Mouse (Mus musculus) hematopoietic stem cell, adult 5-6 weeks (primary cell): Measurements from ENCODE around the gene Stat5a. TPM values are rescaled to one million over a fixed set of nuclear protein-coding genes. Genes with fewer than 3 reads are reported as not detected.
A peak's percentile ranks its signal among the peaks of the same experiment; 100 is the strongest.

Experiments used
- ATAC-seq, 2 experiments: fragments of 125-278 bp in 1 of 2; replicated peaks in 1 of 2; 2 replicates each; pipeline ENCODE4 v1.8.0; 2016 to 2017; ENCODE audit warnings: inconsistent platforms in 2 of 2, mild to moderate bottlenecking in 2 of 2, moderate number of reproducible peaks in 2 of 2, low read depth in 1 of 2, moderate TSS enrichment in 1 of 2; ENCODE audit not compliant: low FRiP score in 2 of 2, poor library complexity in 2 of 2, severe bottlenecking in 2 of 2, insufficient read depth in 1 of 2, low TSS enrichment in 1 of 2
- total RNA-seq: library from RNA; stranded (forward); fragments of 172-1452, 232-1000 nt; gene quantifications from 2 replicates; pipeline ENCODE4 v1.2.3, GENCODE M21; 2017

Stat5a gene
- total RNA-seq, 1 experiment from 2014 or later, result 54.6 TPM

DNA sequence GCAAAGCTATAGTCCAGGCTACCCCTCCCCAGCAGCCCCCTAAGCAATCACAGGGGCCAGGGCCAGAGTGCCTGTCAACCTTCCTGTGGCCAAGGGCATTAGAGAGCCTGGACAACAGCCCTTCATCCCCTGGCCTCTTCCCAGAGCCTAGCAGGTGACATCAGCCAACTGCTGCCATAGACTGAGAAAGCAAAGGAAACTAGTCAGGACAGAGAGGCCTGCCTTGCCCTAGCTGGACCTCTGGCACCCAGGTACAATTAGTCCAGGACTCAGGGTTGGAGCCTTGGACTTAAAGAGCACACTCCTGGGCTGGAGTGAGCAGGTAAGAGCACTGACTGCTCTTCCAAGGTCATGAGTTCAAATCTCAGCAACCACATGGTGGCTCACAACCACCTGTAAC lies 26.3 kb downstream of the Stat5a start:
- ATAC-seq, result no peak

DNA sequence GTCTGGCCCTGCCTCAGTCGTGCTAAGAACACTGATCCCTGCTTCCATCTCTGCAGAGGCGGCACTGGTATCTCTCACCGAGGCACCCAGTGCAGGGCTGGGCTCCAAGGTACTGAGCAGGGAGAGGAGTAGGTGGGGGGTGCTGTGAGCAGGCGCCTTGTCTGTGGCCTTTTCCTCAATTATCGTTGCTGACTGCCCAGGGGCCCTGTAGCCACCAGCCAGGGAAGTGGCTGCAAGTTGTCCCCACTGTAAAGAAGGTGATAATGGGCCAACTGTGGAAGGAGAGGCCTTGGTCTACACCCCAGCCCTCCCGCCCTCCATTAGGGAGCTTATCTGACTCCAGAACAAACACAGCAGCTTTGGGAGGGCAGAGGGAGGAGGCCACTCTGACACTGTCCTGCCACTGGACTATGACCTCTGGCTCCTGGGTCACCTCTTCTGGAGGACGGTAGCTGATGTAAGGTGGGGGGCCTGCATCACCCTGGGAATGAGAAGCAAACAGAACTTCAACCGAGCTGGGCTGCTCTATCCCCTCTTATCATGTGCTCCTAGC lies 27.1 kb downstream of the Stat5a start:
- ATAC-seq, result no peak

DNA sequence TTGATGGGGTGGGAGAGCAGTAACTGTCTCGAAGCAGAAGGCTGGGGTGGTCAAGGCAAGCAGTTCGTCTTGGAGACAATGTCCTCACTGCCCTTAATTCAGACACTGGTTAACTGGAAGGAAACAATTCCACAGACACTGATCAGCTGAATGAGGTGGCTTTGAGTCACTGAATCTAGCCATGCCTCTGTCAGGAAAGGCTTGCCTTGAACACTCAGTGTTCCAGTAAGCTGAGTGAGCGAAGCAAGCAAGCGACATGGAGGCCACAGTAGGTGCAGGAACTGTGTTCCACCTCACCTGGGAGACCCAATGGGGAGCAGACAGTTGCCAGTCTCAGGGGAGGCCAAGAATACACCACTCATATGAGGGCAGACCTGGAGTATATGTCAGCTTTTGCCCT lies 28.1 kb downstream of the Stat5a start:
- ATAC-seq, result no peak

DNA sequence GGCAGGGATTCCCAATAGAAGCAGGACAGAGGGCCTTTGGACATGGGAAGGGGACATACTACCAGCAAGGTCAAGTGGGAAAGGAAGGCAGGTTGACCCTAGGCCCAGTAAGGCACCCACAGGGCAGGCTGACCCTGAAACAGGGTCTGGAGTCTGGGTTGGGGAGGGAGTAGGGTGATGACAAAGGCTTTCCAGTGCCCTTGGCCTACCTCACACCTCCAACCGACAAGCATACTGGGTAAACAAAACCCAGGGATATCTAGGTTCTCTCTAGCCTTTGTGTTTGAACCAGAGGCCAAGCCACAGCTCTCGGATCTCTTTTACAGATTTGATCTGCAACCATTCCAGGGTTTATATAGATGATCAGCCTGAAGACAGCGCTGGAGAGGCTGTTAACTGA lies 28.6 kb downstream of the Stat5a start:
- ATAC-seq, result no peak

DNA sequence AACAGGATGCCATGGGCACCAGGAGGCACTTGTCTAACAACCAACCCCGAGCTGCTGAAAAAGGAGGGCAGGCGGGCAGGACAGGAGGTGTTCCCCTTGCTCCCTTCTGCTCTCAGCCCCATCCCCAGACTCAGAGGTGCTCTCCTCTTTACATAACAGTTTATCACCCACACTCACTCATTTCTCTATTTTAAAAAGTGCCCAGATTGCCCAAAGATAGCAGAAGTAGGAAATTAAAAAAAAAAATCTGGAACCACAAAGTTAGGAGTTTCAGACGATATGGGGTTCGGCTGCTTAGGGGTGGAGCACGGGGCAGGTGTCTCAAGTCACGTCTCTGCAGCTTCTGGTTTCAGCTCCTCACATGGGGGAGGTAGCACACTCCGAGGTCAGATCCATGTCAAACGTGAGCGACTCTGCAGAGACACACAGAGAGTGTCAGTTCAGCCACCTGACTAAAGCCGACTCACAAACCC lies 29.2 kb downstream of the Stat5a start:
- no peak for ATAC-seq

DNA sequence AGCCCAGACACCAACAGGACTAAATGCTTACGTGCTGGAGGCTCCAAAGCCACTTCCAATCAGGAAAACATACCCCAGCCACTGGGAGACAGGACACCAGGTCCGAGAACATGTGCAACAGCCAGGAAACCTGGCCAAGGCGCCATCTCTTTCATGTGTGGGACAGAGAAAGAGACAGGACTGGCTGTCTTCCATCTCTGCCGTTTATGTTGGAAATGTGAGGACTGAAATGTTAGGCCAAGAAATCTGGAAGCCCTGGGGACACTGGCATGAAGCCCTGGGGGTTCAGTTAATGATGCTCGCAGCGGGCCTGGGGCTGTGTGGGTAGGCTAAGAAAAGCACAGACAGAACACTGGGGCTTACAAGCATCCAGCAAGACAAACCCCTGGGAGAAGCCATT lies 31.3 kb downstream of the Stat5a start:
- no peak for ATAC-seq

DNA sequence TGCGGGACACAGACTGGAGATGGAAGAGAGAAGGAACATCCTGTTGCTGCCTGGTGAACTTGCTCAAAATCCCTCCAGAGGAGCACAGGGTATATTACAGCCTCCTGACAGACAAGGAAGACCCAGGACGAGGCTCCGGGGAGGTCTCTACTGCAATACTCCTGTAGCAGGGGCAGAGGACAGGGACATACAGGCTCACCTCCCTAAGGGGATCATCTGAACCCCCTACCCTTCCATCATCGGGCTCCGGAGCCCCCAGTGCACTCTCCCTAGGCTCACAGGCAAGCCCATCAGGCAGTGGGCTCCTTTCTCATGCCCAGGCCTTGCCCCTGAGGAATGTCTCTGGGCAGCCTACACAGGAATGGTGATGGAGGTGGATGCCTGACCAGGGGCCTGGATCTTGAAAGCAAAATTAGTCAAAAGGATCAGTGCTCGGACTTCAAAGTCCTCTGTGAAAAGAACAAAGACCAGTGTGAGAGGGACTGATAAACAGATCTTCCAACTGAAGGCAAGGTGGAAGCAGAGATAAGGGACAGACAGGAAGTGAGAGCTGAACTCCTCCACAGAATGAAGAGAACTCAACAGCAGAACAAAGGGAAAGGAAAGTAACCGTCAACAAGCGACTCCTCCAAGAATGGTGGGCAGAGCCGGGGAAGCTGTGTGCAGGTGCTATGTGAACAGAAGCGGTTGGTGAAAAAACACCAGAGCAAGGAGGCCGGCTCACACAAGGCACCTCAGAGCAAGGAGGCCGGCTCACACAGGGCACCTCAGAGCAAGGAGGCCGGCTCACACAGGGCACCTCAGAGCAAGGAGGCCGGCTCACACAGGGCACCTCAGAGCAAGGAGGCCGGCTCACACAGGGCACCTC lies 32.3 kb downstream of the Stat5a start:
- ATAC-seq, result peak; percentile 54 to 57

DNA sequence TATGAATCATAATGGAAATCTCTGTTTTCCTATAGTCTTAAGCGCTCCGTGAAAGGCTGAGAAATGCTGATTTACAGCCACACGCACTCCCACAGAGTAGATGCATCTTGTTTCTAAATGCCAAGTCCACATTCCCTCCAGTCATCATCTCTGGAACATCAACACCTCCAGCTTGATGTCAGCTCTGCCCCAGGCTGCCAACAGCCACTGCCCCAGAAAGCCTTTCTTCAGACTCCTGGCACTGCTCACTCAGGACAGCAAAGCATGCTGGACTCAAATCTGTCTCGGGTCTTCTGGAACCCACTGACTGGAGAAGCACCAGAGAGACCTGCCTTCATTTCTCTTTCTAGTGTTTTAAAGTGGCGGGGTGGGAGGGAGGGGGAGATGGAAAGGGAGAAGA lies 33.3 kb downstream of the Stat5a start:
- no peak for ATAC-seq

DNA sequence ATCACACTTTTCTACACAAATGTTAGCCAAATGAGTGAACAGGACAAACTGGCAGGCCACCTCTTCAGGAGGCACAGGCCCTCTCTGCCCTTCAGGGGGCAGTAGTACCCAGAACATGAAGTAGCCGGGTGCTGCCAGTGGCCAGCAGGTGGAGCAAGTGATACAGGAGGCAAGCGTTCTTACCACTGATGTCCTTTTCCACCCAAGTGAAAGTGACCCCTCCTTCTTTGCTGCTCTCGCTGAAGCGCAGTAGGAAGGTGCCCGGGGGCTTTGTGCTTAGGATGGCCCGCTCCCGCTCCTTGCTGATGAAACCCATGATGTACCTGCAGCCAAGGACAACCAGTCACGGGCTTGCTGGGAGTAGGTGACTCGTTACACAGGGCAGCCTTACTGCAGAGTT lies 34.3 kb downstream of the Stat5a start:
- ATAC-seq, result peak; percentile 67 to 74

DNA sequence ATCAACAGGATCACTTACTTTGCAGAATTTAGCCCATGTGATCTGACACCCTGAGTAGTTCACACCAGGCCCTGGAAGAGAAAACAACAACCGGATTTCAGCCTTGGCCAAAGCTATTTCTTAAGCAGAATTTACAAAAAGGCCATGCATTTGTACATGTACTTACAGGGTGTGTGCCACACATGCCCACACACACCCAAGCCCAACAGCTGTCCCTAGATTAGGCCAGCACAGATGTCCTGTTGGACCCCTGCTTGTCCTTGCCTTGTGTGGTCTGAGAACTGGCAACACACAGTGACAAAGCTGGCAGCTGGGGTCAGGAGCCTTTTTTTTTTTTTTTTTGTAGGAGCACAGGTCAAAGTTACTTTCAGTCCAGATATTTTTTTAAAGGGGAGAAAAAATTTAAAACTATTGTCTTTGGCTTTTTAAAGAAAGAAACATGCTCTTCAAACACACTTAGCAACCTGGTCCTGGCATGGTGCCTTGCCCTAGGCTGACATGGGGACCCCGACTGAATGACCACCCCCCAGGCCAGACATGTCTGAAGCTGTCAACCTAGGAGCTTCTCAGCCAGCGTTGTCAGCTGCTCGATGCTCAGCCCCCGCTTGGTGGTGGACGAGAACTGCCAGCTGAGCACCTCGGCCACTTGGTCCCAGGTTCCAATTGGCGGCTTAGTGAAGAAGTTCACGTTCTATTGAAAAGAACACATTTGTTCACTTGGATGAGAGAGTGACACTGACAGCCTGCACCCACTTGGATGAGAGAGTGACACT lies 35.2 kb downstream of the Stat5a start:
- no peak for ATAC-seq

DNA sequence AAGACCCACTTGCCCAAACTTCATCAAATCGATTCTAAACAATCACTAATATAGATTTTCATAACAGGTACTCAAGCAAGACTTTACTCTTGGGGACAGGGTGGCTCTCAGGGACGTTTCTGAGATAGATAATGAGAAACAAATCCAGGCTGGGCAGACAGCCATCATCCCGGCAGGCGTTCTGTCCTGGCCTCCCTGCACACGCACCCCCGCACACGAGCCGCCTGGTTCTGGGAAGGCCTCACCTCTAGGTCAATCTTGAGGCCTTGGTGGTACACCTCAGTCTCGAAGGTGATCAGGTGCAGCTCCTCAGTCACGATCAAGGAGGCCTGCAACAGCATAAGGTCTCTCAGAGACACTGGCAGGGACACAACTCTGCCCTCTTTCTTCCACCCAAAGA lies 36.9 kb downstream of the Stat5a start:
- no peak for ATAC-seq

DNA sequence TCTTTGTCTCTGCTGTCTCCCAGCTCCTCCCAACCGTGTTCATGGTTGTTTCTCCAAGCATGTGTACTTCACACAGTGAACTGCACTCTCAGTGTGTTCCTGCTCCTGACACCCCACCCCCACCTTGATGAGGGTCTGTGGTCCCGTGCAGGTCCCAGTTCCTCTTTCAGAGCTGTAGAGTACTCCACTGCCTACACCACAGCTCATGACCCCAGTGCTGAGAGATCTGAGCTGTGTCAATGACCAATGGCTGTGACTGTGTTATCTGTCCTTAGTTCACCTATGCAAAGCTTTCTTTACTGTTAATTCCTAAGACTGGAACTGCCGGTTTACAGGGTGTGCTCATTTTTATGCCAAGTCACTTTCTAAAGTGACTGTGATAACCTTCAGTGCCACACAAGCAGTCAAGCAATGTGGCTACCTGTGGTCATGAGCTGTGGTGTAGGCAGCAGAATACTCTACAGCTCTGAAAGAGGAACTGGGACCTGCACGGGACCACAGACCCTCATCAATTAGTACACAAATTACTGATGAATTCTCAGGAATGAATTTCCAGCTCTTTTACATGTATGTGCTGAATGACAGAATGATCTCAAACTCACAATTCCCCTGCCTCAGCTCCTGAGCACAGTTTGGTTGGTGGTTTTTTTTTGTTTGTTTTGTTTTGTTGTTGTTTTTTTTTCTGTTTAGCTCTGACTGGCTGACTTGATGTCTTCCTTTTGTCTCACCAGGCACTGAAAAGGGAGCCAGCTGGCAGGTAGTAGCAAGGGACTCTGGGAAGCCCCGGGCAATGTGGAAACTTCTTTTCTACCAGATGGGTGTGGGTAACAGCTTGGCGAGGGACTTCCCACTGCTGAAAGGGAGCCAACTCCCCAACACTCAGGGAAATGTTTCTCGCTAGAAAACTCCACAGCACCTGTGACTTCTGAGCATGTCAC lies 38.4 kb downstream of the Stat5a start:
- no peak for ATAC-seq

DNA sequence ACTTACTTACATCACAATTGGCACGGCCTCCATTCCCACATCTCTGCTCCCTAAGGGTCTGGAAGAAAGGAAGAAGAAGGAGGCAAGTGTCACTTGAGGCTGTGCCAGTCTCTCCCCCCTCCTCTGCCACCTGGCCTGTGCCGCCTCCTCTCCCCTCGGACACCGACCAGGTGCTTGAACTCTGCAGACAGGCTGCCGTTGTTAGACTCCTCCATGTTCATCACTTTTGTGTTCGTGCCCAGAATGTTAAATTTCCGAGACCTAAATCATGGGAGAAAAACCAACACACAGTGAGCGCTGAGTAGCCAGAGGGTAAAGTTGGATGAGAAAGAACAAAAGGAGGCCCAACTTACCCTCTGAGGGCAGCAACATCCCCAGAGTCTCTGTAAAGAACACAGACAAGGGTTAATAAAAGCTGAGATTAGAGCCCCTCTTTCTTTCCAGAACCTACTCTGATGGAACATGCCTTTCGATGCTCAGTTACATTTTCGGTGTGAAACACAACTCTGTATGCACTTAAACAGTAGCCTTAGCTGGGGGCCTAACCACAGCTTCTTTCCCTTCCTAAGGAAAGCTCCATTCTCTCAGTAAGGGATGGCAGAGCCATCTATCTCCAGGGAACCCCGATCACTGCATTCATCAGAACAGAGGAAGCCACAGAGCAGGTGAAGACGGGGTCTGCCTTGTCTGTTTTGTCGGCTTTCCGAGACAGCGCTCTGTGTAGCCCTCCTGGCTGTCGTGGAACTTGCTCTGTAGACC lies 39.5 kb downstream of the Stat5a start:
- ATAC-seq, result no peak

DNA sequence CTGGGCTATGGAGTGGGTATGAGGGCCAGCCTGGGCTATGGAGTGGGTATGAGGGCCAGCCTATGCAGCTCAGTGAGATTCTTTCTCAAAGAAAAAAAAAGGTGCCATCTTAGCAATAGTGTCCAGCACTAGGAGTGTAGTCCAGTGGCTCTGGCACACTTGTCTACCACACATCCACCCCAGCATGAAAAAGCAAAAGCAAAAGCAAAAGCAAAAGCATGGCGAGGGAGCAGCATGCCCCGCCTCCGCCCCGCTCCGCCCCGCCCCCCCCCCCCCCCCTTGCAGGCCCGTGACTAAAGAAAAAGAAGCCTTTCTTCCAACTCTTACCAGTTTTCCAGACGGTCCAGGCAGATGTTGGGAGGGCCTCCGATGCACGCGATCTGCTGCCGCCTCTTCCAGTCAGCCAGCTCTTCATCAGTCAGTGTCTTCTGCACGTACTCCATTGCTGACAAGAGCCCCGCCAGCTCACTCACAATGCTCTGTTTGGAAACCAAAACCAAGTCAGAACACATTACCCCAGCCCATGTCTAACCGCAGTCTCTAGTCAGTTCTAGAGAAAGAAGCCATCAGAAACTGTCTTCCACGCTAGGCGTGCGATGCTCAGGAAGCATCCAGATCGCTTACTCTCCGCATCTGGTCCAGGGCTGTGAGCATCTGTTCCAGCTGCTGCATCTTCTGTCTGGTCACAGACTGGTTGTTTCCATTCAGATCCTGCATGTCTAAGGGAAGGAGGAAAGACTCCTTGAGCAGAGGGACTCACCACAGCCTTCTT lies 45.6 kb downstream of the Stat5a start:
- ATAC-seq, result peak; percentile 27 to 45; a peak in 1 of 4 replicates

DNA sequence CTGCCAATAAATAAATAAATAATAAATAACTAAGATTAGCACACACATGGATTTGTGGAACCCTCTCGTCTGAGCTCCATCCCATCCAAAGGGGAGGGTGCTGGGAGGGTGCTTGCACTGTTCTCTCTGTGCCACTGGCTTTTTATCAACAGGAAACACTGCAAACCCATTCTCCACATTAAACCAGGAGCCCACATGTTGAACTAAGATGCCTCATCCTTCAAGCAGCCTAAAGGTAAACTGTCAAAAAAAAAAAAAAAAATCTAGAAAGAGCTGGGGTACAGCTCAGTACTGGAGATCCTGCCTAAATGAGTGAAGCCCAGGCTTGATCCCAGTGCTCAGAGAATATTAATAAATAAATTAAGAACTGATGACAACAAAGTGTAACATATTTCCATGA lies 46.8 kb downstream of the Stat5a start:
- ATAC-seq, result no peak

DNA sequence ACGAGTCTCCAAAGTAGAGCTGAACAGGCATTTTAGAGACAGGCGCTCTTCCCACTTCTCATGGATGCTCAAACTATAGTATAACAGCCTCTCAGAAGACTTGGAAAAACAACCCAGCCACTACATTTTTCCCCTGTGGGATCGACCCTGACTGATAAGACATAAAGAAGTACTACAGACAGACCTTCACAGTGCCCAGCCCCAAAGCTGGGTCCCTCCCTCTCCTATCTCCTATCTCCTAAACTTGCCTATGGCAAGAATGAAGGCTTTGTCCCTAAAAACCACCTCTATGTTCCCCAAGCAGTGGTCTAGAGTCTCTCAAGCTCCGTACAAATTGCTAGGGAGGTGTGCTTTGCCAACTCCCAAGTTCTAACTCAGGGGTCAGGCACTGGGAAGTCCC lies 47.7 kb downstream of the Stat5a start:
- no peak for ATAC-seq
